24 mouse cellular contexts compared by ENCODE assay signal in genomic region chr11:95592691-95593090, GRCm38 (mm10). TPM values are rescaled to one million over a fixed set of nuclear protein-coding genes. Genes with fewer than 3 reads are reported as not detected.
DNase-seq lines count a peak whose midpoint lies in the region; ATAC-seq and TF ChIP-seq lines count a peak whose summit lies in the region.
"Had no signal": no experiment of that assay in that cellular context is flagged by ENCODE, and none has a peak within 500 bp of the region (broad histone marks: within the 10 kb centered on the region; RNA-seq: fewer than 3 reads in every experiment).

No protein-coding gene starts in this region.

- no peak for TF ChIP-seq EP300 in liver, postnatal 0 days (IDR thresholded peaks at IDR 0.05; ENCODE audit: low read depth)

- no peak overlapping the region for H3K4me3 ChIP-seq in gastrocnemius, adult 2 months
- no peak overlapping the region for H3K4me3 ChIP-seq in liver, embryonic 11.5 days (ENCODE audit: low read depth, low read length)
- H3K4me3 ChIP-seq in liver, postnatal 0 days (ENCODE audit: low read depth, low read length): no peak overlapping the region
- H3K4me3 ChIP-seq in lung, adult 2 months (replicated peaks; ENCODE audit: extremely low read depth, low read depth, low read length): no peak overlapping the region
- H3K4me3 ChIP-seq: embryonic facial prominence, embryonic 13.5 days; erythroblast, embryonic 14.5 days; forebrain, embryonic 12.5 days; forebrain, embryonic 15.5 days; heart, adult 2 months; heart, embryonic 10.5 days had no signal

- WGBS in liver, embryonic 11.5 days: 50% methylated on average over 1 of the region's 1 CpGs
- WGBS in liver, postnatal 0 days (ENCODE audit: insufficient replicate concordance): 38% methylated on average over 1 of the region's 1 CpGs
- 32% methylated on average over 1 of the region's 1 CpGs for WGBS in lung, adult 2 months

- H3K27ac ChIP-seq in gastrocnemius, adult 2 months: no peak overlapping the region
- no peak overlapping the region for H3K27ac ChIP-seq in liver, embryonic 11.5 days (ENCODE audit: low read depth, low read length)
- H3K27ac ChIP-seq in liver, postnatal 0 days (ENCODE audit: low read depth): no peak overlapping the region
- H3K27ac ChIP-seq: embryonic facial prominence, embryonic 13.5 days; forebrain, embryonic 12.5 days; forebrain, embryonic 15.5 days; heart, adult 2 months; heart, embryonic 10.5 days; hindbrain, embryonic 14.5 days; hindbrain, postnatal 0 days had no signal

- H3K9me3 ChIP-seq in liver, embryonic 11.5 days (ENCODE audit: control insufficient read depth, low read length): no peaks in the 10 kb centered on the region
- H3K9me3 ChIP-seq in liver, postnatal 0 days (ENCODE audit: low read length): no peaks in the 10 kb centered on the region
- H3K9me3 ChIP-seq: embryonic facial prominence, embryonic 13.5 days; forebrain, embryonic 12.5 days; forebrain, embryonic 15.5 days; heart, embryonic 10.5 days had no signal

- intact Hi-C loops in gastrocnemius, adult 2 months (cut with DNase I): no loop called here

- peaks cover 16% of the 10 kb centered on the region for H3K4me1 ChIP-seq in liver, embryonic 11.5 days (replicated peaks; ENCODE audit: control insufficient read depth, insufficient read depth, low read length)
- peaks cover 9% of the 10 kb centered on the region; the same call in 1 of the 2 replicates for H3K4me1 ChIP-seq in liver, postnatal 0 days (ENCODE audit: insufficient read depth)
- no peaks in the 10 kb centered on the region for H3K4me1 ChIP-seq in lung, adult 2 months (ENCODE audit: control insufficient read depth, insufficient read depth, low read length)

- DNase-seq in gastrocnemius, adult 2 months: peak; percentile 32
- DNase-seq in gastrocnemius, postnatal 4 days (ENCODE audit: low spot score in 2 of 2): no peak
- DNase-seq in liver, embryonic 11.5 days (ENCODE audit: low spot score): peak; percentile 29
- no peak for DNase-seq in liver, postnatal 0 days
- peak; percentile 49 for DNase-seq in lung, postnatal 36 days
- DNase-seq in lung, adult 2 months: no peak
- DNase-seq in MN1 (ENCODE audit: low spot score): no peak
- no peak for DNase-seq in urinary bladder, adult 2 months (ENCODE audit: low spot score)
- DNase-seq: adrenal gland, postnatal 10 days; adrenal gland, postnatal 36 days; cerebellum, adult 18-20 months; cerebellum, adult 9-10 months; gastrocnemius, postnatal 14 days had no signal

- no peak for TF ChIP-seq POLR2A in lung, adult 2 months (IDR thresholded peaks at IDR 0.05; ENCODE audit: borderline replicate concordance, extremely low read depth, low read depth, low read length)

- H3K9ac ChIP-seq in liver, embryonic 11.5 days (ENCODE audit: low read depth, low read length): no peak overlapping the region
- no peak overlapping the region for H3K9ac ChIP-seq in liver, postnatal 0 days (replicated peaks)
- H3K9ac ChIP-seq: embryonic facial prominence, embryonic 13.5 days; forebrain, embryonic 12.5 days; forebrain, embryonic 15.5 days; hindbrain, embryonic 14.5 days had no signal

- H3K27me3 ChIP-seq in liver, embryonic 11.5 days (replicated peaks; ENCODE audit: control insufficient read depth, insufficient read depth, low read length): peaks cover 84% of the 10 kb centered on the region
- H3K27me3 ChIP-seq in liver, postnatal 0 days (ENCODE audit: insufficient read depth, low read length): peaks cover 41% of the 10 kb centered on the region

- no peak overlapping the region for H3K4me2 ChIP-seq in liver, embryonic 11.5 days
- H3K4me2 ChIP-seq in liver, postnatal 0 days (ENCODE audit: low read depth, low read length): no peak overlapping the region
- H3K4me2 ChIP-seq: embryonic facial prominence, embryonic 13.5 days; forebrain, embryonic 12.5 days; forebrain, embryonic 15.5 days; hindbrain, embryonic 14.5 days had no signal

- no peak for TF ChIP-seq CTCF in gastrocnemius, adult 2 months (IDR thresholded peaks at IDR 0.05)
- no peak for TF ChIP-seq CTCF in liver, postnatal 0 days (IDR thresholded peaks at IDR 0.05; ENCODE audit: low read depth)
- TF ChIP-seq CTCF in lung, adult 2 months (IDR thresholded peaks at IDR 0.05; ENCODE audit: insufficient read depth, low read length): no peak

- ATAC-seq in liver, embryonic 11.5 days (replicated peaks; ENCODE audit: low FRiP score): no peak
- ATAC-seq in liver, postnatal 0 days: no peak
- ATAC-seq: forebrain, embryonic 15.5 days; hindbrain, postnatal 0 days; inflammation-experienced regulatory T-cells, adult 6 months; Patski had no signal

- no peaks in the 10 kb centered on the region for H3K36me3 ChIP-seq in liver, embryonic 11.5 days (ENCODE audit: control insufficient read depth, insufficient read depth, low read length)
- H3K36me3 ChIP-seq in liver, postnatal 0 days (replicated peaks; ENCODE audit: insufficient read depth, low read length): no peaks in the 10 kb centered on the region
- H3K36me3 ChIP-seq: embryonic facial prominence, embryonic 13.5 days; forebrain, embryonic 12.5 days; forebrain, embryonic 15.5 days; heart, embryonic 10.5 days had no signal

RNA-seq across cellular contexts. Expression of gene Ngfr, which starts 5.2 kb away (rescaled TPM):
- total RNA-seq in gastrocnemius, adult 2 months (2021): under 1 TPM; 0.13 to 0.31 TPM
- 10 to 100 TPM; 24.2 to 25.0 TPM for total RNA-seq in gastrocnemius, postnatal 4 days (2021)
- polyA plus RNA-seq in liver, embryonic 11.5 days (2014; fragmentation: Nextera tagmentation; extraction: Ambion mirVana): 11.1 and 11.4 TPM in 2 replicates
- 1.3 and 1.7 TPM in 2 replicates for polyA plus RNA-seq in liver, postnatal 0 days (2015; fragmentation: Nextera tagmentation; extraction: Ambion mirVana)
- 1.9 TPM in 2 replicates for polyA plus RNA-seq in lung, adult 2 months (2012; rRNA removed)
- 4.1 and 4.2 TPM in 2 replicates for polyA plus RNA-seq in urinary bladder, adult 2 months (2012; rRNA removed)
- total RNA-seq: hematopoietic stem cell, adult 5-6 weeks had no signal
- polyA plus RNA-seq: inflammation-experienced regulatory T-cells, adult 6 months had no signal

Comparison
In these comparisons a context has a peak if more than half of its experiments do, and no peak if none do; other contexts are left out.
1. DNase-seq: peak in gastrocnemius, adult 2 months (single experiment), liver, embryonic 11.5 days (single experiment) and lung, postnatal 36 days (single experiment); none in gastrocnemius, postnatal 4 days (0 of 2), liver, postnatal 0 days (single experiment), lung, adult 2 months (single experiment), MN1 (single experiment) and urinary bladder, adult 2 months (single experiment).